Mouse (Mus musculus): Measurements from ENCODE around the gene Gm20532. TPM values are rescaled to one million over a fixed set of nuclear protein-coding genes. Genes with fewer than 3 reads are reported as not detected.

Gm20532 gene
- total RNA-seq, 2 experiments from 2014 or later, result not detected

DNA sequence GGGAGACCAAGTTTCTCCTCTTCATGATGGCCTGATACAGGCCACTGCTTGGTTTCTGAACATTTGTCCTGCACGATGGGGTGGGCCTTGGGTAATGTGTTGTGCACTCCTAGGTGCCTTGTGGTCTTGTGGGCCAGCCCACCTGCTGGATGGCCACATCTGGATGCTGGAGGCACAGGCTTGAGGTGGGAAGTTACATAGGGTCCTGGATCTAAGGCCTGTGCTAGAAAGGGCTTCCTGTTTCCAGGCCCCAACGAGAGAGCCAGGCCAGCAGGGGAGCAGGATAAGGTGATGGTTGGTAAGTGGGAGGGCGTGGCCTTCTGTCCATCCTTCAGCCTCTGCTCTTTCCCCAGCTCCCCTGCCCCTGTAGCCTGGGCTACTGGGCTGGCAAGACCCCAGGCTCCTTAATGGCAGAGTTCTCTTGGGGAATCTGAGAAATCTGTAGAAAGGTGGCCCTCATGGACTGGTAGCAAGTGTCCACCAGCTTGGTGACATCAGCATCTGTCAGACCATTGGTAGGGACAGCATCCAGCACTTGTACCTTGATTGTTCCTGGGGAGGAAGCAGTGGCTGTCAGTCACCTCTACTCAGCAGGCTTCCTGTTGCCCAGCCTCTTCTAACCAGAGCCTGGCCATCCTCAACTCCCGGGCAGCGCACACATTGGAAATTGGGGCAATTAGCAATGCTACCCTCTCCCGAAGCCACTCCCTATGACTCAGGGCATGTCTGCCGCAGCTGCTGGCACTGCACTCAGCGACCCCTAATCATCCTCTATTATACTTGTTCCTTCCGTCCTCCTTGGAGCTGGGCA is 7.0 kb downstream of the Gm20532 start:
- no peak for DNase-seq (ENCODE audit: low spot score in 2 of 2)
- intact Hi-C loops (cut with DNase I), result no loop called here

DNA sequence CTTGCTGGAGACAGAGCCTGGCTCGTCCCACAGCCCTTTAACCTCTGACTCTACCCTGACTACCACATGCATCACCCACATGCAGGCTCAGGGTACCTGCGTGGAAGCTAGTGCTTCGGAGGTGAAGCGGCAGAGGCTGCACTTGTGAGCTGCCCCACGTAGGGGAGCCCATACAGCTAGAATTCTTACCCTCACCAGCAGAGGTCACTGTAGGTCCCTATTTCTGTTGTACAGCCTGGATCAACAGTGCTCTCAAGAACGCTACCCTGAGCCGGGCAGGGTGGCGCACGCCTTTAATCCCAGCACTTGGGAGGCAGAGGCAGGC is 7.5 kb downstream of the Gm20532 start:
- peak in 1 of 2 experiments; percentile 53 for DNase-seq (ENCODE audit: low spot score in 2 of 2)

DNA sequence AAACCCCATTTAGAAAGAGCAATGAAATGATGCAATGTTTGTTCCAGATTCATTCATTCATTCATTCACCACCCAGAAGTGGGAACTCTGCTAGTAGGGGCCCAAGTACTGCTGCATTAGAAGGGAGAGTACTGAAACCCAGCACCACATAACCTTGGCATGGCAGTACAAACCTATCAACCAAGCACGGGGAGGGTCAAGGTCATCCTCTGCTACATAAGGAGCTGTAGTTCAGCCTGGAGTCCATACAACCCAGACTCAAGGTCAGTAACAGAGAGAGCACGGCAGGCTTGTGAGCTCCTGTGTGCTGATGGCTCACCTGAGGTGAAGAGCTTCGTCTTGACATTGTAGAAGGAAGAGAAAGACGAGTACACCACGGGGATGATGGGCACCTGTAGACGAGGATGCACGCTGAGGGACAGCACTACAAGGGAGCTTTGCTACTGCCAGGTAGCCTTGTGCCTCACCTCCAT is 8.1 kb downstream of the Gm20532 start:
- intact Hi-C loops (cut with DNase I), result no loop called here

More for the DNA sequence above, 7.5 kb downstream of the Gm20532 start:
- intact Hi-C loops (cut with DNase I), result no loop called here

DNA sequence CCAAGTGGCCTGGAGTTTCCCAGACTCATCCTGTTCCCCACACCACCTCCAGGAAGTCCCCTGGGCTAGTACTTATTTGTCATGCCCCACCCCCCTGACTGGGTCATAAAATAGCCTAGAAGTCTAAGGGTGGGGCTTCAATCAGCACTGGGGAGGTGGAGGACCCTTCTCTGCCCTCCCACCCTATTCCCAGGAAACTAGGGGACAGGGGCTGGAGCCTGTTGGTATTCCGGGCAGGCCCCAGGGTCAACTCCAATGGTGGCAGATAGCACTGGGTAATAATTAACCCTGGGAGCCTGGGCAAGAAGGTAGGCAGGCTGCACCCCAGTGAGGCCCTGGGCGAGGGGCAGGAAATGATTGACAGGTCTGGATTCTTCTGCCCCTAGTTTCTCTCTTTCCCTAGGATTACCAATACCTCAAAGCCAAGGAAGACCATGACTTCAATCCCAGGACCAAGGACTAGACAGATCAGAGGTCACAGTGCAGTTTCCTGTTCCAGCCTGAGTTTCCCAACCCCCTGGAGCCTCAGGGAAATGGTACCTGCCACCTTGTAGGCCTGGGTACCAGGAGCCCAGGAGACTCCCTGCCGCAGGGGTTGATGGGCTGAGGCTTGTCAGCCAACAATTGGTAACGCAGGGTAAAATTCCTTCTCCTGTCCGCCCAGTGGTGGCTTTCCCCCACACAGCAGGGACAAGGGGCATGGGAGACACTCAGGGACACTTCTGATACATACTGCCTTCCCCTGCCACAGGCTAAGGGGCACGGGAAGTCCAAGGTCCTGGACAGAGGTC is 8.7 kb downstream of the Gm20532 start:
- intact Hi-C loops (cut with DNase I), result no loop called here
- no peak for DNase-seq (ENCODE audit: low spot score in 2 of 2)

More for the DNA sequence above, 8.1 kb downstream of the Gm20532 start:
- DNase-seq (ENCODE audit: low spot score in 2 of 2), result no peak

DNA sequence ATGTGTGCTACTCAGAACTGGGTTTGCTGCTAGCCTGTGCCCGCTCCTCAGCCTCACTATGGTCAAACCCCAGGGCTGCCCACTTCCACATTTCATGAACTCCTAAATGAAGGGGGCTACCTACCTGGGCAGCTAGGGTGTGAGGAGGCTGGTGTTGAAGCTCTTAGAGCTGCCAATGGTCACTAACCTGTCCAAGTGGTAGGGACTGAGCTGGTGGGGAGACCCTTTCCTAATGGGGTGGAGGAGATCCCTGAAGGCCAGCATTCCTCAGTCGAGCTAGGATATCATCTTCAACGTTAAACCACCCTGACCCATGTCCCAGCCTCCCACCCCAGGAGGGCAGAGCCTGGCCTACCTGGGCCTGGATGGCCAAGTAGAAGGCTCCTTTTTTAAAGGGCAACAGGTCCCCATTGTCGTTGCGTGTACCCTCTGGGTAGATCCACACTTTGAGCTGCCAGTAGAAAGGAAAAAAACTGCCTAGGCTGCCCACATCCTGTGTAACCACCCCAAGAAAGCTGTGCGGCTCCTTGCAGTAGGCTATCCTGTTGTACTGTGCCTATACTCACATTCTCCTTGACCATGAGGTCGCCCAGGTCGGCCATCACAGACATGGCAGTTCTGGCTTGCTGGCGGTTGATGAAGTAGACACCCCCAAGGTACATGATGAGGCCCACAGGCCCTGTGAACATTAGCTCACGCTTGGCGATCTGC is 9.4 kb downstream of the Gm20532 start:
- intact Hi-C loops (cut with DNase I), result no loop called here
- DNase-seq (ENCODE audit: low spot score in 2 of 2), result no peak

DNA sequence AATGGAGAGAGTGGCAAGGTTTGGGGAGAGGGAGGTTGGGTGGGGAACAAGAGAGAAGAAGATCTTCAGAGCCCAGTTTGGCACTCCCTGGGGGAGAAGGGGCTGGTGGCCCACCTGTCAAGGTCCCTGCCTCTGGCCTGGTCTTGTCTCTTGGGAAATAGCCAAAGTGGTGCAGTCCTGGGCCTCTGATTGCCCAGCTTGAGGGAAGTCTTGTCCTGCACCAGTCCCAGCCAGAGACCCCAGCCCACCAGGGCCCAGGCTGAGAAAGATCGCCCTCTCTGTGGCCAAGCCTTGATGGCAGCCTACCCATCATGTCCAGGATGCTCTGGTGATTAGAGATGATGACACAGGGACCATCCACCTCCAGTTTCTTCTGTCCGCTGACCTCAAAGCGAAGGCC is 10.5 kb downstream of the Gm20532 start:
- intact Hi-C loops (cut with DNase I), result no loop called here
- DNase-seq (ENCODE audit: low spot score in 2 of 2), result no peak

DNA sequence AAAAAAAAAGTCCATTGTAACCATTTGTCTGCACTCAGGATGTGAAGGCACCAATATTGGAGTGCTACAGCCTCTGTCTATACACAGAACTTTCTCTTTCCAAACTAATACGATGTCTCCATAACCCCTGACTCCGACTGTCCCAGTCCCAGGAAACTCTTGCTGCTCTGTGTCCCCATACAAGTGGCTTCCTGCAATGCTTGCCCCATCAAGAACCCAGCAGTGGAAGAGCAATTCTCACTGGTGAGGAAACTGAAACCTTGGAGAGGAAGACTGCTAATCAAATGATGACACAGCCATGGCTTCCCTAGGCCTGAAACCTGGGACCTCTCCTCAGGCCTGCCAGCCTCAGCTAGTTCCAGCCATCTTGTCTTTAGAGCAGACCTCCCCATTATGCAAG is 11.4 kb downstream of the Gm20532 start:
- intact Hi-C loops (cut with DNase I), result no loop called here
- DNase-seq (ENCODE audit: low spot score in 2 of 2), result no peak

DNA sequence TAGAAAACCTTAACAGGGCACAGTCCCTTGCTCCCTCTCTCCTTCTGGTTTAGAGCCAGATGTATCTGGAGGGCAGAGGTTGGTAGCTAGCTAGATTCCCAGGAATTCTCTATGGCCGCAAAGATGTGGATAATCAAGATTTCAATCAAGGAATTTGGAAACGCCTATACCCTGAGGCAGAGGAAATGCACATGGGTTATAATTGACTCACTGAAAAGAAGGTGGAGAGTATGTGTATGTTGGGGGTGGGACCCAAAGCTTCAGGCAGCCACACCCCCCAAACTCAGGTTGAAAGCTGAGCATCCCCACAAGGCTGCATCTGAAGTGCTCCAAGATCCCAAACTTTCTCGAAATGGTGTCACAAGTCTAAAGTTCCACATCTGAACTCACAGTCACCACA is 12.0 kb downstream of the Gm20532 start:
- DNase-seq (ENCODE audit: low spot score in 2 of 2), result no peak
- intact Hi-C loops (cut with DNase I), result no loop called here

DNA sequence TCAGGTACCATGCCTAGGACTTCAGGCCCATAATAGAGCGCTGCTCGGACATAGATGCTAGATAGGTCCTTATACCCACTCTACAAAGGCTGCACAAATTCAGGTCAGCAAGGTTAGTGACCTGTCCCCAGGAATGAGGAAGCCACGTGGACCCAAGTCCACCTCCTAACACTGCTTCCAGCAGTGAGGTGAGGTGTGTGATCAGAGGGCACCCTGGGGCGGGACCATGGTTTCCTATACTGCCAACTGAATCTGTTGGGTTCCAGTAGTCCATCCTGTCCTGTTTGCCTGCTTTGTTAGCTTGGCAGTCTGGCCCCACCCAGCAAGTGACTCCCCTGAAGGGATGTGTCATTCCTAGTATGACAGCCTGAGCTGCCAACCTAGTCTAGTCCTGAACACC is 13.5 kb downstream of the Gm20532 start:
- intact Hi-C loops (cut with DNase I), result no loop called here
- DNase-seq (ENCODE audit: low spot score in 2 of 2), result no peak

DNA sequence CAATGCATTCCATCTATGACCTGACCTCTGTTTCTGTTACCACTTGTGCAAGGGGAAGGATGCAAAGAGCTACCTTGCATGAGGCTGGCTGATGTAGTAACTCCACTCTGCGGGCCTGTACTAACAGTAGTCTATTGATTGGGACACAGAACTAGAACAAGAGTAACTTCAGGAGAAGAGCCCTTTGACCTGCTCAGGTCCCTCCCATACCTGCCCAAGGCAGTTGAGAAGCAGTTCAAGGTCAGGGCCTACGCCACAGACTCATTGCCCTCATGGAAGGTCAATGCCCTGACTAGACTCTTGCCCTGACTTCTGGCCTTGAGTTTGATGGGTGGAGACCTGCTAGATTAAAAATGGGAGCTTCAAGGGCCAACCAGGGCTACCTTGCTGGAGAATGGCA is 14.2 kb downstream of the Gm20532 start:
- intact Hi-C loops (cut with DNase I), result no loop called here
- DNase-seq (ENCODE audit: low spot score in 2 of 2), result no peak

DNA sequence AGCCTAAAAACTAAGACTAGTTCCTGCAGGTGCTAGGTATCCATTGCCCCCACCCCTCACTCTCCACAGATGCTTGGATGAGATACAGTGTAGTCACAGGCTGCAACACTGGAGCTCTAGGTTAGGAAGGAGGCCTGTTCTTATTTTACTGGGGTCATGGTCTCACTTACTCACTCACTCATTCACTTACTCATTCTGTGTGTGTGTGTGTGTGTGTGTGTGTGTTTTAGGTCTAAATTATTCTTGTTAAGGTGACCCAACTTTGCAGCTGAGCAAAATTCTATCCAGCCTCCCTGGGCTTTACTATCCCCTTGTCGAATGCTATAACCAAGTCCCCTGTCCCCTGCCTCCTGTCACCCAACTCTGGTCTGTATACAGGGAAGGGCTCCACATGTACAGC is 15.2 kb downstream of the Gm20532 start:
- no peak for DNase-seq (ENCODE audit: low spot score in 2 of 2)
- intact Hi-C loops (cut with DNase I), result no loop called here

DNA sequence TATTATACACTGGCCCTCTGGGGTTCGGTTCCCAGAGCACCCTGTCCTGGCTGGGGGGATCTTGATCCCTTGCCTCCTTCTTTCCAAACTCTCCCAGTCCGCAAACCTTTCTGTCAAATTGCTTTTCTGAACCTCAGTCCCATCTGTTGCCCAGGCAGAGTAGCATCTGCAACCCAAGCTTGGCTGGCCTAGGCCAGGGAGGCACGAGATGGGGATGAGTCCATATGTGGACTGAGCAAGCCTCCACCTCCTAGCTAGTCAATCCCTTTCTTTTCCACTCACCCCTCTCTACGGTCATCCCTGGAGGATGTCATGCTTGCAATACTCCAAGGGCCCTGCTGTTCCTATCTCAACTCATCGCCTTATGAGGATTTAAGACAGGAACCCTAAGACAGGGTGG is 16.2 kb downstream of the Gm20532 start:
- no peak for DNase-seq (ENCODE audit: low spot score in 2 of 2)

DNA sequence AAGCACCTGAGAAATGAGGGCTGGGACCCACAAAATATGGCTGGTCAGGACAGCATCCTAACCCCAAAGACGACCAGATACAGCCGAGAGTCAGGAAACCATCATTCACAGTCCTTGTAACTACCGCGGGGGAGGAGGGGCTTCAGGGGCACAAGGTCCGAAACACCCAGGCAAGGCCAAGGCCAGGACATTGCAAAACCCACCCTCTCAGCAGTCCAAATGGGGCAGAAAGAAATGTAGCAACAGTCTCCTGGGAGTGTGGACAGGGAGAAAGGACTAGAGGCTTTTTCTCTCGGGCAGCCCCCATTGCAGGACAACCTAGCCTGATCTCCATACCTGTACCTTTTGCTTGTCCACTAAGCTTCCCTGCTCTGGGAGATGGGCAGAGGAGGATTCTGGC is 16.7 kb downstream of the Gm20532 start:
- intact Hi-C loops (cut with DNase I), result no loop called here
- DNase-seq (ENCODE audit: low spot score in 2 of 2), result no peak

More for the DNA sequence above, 16.2 kb downstream of the Gm20532 start:
- intact Hi-C loops (cut with DNase I), result no loop called here

DNA sequence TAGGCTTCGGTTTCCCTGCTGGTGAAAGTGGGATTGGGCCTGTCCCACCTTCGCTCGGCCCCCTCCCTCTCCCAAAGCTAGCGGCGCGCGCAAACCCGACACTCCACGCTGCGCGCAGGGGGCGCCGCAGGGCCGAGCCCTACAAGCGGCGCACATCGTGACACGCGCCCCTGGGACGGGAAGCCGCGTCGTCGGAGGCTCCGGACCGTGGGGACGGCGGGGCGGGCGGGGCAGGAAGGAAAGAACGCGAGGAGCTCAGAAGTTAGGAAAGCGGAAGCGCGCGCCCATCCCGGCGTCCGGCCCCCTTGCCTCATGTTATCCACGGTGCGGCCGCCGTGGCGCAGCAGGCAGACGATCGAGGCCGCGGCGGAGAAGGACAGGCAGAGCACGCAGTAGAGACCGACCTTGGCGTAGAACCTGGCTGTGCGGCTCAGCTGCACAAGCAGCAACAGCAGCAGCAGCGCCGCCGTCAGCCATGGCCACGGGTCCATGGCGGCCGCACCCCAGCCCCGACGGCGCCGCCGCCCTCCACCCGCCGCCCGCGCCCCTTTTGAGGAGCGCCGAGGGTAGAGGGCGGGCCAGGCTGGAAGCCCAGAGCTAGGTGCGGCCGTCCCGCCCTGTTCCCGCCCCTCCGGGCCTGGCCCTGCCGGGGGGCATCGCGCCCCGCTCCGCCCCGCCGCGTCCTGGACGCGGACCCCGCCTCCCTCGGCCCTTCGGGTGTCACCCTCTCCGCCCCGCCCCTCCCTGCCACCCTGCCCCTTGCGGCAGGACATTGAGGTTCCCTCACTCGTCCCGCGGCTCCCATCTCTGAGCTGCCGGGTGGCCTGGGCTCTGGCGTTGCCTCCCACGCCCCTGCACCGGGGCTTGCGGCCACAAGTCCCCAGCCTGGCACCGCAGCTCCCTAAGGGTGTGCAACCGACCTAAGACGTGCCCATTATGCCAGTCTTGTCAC is 17.6 kb downstream of the Gm20532 start, which contains the start of gene Agpat2:
Agpat2 (minus strand) TSS at position 698 of the 952 bp plus-strand sequence.
- DNase-seq (ENCODE audit: low spot score in 2 of 2), result peak; percentile 11 to 24
- intact Hi-C loops (cut with DNase I), result no loop called here

DNA sequence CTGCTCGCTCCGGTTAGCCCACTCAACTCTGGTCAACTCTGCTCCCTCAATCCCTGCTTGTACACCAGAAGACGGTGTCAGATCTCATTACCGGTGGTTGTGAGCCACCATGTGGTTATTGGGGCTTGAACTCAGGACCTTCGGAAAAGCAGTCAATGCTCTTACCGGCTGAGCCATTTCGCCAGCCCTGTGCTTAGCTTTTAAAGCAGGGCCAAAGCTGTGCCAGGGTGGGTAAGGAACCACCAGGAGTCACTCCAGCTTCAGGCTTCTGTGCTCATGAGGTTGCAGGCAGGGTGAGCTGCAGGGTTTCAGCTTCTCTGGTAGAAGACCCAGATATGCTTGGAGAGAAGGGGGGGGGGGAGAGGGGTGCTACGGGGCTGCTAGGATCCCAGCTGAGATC is 18.9 kb downstream of the Gm20532 start:
- no peak for DNase-seq (ENCODE audit: low spot score in 2 of 2)
- intact Hi-C loops (cut with DNase I), result no loop called here

DNA sequence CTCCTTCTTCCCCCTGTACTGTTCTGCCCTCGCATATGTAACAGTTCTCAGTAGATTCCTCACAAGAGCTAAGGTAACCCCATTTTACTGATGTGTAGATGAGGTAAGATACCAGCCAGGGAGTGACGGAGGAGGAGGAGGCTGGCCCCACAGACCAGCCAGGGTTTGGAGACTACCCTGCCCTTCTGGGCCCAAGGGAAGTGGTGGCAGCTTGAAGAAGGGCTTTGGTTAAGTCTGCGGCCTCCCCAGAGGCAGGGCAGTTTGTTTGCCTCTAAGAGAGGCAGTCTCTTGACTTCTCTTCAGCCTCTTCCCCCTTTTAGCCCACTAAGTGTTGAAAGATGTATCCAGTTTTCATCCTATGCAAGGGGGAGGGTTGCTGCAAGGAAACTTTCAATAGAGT is 20.1 kb downstream of the Gm20532 start:
- intact Hi-C loops (cut with DNase I), result no loop called here
- DNase-seq (ENCODE audit: low spot score in 2 of 2), result no peak

DNA sequence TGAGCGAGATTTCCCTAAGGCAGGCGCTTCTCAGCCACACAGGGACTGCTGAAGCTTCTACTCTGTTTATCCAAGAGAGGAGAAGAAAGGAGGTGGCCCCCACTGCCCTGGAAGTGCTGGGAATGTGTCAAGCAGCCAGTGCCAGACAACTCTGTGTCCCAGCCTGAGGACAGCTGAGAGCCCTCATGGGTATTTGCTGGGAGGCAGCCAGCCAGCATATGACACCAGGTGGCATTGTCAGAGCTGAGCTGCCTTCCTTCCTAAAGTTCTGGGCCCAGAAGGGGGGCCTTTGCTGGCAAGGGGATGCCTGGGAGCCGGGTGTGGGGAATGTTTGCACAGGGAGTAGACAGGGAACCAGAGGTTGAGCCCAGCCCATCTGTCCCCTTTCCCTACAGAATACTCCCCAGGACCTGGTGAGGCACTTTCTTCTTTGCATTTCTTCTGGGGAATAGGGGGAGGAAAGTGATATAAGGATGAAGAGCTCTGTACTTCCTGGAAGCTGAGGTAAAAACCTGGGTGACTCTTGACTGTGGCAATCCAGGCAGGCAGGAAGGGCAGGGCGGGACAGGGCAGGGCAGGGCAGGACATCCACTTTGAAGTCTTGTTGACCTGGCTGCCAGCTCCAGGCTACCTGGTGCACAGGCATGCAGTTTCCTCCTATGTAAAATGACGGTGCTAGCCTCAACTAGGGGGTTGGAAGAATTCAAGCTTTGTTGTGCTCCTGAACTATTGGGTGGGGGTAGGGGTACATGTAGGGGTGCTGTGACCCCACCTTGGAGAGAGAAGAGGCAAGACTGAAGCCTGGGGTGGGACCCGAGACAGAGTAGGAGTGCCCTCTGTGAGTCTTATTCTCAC is 20.8 kb downstream of the Gm20532 start:
- DNase-seq (ENCODE audit: low spot score in 2 of 2), result no peak
- intact Hi-C loops (cut with DNase I), result no loop called here

DNA sequence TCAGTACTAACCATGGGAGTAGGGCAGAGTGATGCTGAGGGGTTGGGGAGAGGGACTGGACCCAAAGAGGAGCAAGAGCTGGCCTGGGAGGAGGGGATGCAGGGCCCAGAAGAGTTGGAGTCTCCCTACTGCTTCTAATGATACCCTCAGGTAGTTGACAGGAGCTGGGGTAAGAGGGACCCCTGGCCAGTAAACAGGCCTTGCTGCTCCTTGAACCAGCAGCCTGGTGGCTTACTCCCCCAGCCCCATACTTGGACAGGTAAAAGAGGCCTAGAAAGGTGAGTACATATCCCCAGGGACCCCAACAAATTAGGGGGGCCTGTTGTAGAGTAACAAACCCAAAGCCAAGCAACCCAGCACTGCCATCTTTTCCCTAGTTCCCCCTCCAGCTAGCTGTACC is 22.3 kb downstream of the Gm20532 start:
- DNase-seq (ENCODE audit: low spot score in 2 of 2), result no peak
- intact Hi-C loops (cut with DNase I), result no loop called here
